Mouse (Mus musculus): ENCODE measurements around the gene Zbtb16.

DNA sequence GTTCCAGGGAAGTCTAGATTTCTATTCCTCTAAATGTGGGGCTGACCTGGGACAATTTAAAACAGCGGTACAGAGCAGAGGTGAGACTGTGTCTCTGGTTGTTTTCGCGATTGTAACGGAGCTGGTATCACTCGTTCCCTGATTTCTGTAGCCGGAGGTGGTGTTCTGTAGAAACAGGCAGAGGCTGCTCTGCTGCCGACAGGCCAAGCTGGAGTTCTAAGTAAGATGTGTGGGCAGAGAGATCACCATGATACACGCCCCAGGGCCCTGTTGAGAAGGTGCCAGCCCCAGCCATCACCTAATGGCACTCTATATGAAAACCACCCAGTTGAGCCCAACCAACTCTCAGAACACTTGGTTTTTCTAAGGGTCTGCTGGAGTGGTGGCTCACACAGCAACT, 122.2 kb downstream of the Zbtb16 start:
- no peak for TF ChIP-seq CTCF (IDR thresholded peaks at IDR 0.05; ENCODE audit: low read depth)
- TF ChIP-seq EP300 (IDR thresholded peaks at IDR 0.05; ENCODE audit: low read depth) = no peak
